Mouse (Mus musculus) embryonic facial prominence, embryonic 14.5 days (tissue): ENCODE data around the gene Rpl7l1. TPM values are rescaled to one million over a fixed set of nuclear protein-coding genes. Genes with fewer than 3 reads are reported as not detected.
A peak's percentile ranks its signal among the peaks of the same experiment; 100 is the strongest.

ENCODE experiments used
- ATAC-seq: fragments of 200-750 bp; cut with Nextera tagmentation; 2 replicates; pipeline ENCODE4 v1.8.0; 2017; ENCODE audit warnings: low read depth, moderate number of reproducible peaks, moderate TSS enrichment
- DNase-seq: peaks from one replicate; pipeline ENCODE4 v3.0.0-alpha.2; 2015; ENCODE audit warnings: low spot score
- H3K27ac ChIP-seq: fragments of 300-500 bp; sonication (generic); replicated peaks from 2 replicates; pipeline ENCODE4 v1.5.1; 2014; ENCODE audit warnings: low read depth, mild to moderate bottlenecking, low read length, moderate library complexity
- H3K27me3 ChIP-seq: fragments of 300-500 bp; sonication (generic); replicated peaks from 2 replicates; pipeline ENCODE4 v1.6.1; 2014; ENCODE audit warnings: low read length; ENCODE audit not compliant: control insufficient read depth, insufficient read depth
- H3K36me3 ChIP-seq: fragments of 300-500 bp; sonication (generic); 2 replicates; pipeline ENCODE4 v1.6.1; 2014; ENCODE audit warnings: low read length, mixed read lengths; ENCODE audit not compliant: control insufficient read depth, insufficient read depth
- H3K4me1 ChIP-seq: fragments of 300-500 bp; sonication (generic); 2 replicates; pipeline ENCODE4 v1.6.1; 2014; ENCODE audit warnings: antibody characterized with exemption, low read length; ENCODE audit not compliant: control insufficient read depth, insufficient read depth
- H3K4me2 ChIP-seq: fragments of 300-500 bp; sonication (generic); 2 replicates; pipeline ENCODE4 v1.6.1; 2014; ENCODE audit warnings: low read depth, mild to moderate bottlenecking, low read length, moderate library complexity, mixed read lengths
- H3K4me3 ChIP-seq: fragments of 300-500 bp; sonication (generic); 2 replicates; pipeline ENCODE4 v1.5.1; 2014; ENCODE audit warnings: low read depth, mild to moderate bottlenecking, low read length
- H3K9ac ChIP-seq: fragments of 300-500 bp; sonication (generic); 2 replicates; pipeline ENCODE4 v1.6.1; 2014; ENCODE audit warnings: low read depth, mild to moderate bottlenecking, low read length, moderate library complexity, mixed read lengths
- H3K9me3 ChIP-seq: fragments of 300-500 bp; sonication (generic); 2 replicates; pipeline ENCODE4 v1.6.1; 2016; ENCODE audit warnings: low read length; ENCODE audit not compliant: control insufficient read depth
- WGBS: fragments of 180-500 bp; shearing (Covaris S2); extraction: QIAGEN DNeasy Blood & Tissue Kit; methylation state at CpG from one replicate; pipeline ENCODE4 v1.1.7; 2014; 5-methylcytosine and 5-hydroxymethylcytosine counted together
- polyA plus RNA-seq: library from polyadenylated mRNA; unstranded; fragments of >200 nt; fragmentation: Nextera tagmentation; extraction: Ambion mirVana; gene quantifications from 2 replicates; pipeline ENCODE4 v1.2.1, GENCODE M21; 2014

Rpl7l1 gene
- polyA plus RNA-seq, 1 experiment from 2014 or later = 126 TPM

GRCm38 (mm10) chr17:46758753-46759152, 23.7 kb downstream of the Rpl7l1 start:
- H3K4me3 ChIP-seq = no peak overlapping the region
- no peaks in the 10 kb centered on the region for H3K4me1 ChIP-seq
- ATAC-seq (no peak), DNase-seq (no peak)
- no peaks in the 10 kb centered on the region for H3K9me3 ChIP-seq
- H3K4me2 ChIP-seq = no peak overlapping the region
- no peak overlapping the region; the same call in 1 of the 2 replicates for H3K9ac ChIP-seq
- no peaks in the 10 kb centered on the region for H3K36me3 ChIP-seq
- no peaks in the 10 kb centered on the region for H3K27me3 ChIP-seq
- no peak overlapping the region for H3K27ac ChIP-seq
- WGBS = 72% methylated on average over 12 of the region's 12 CpGs

- WGBS = under 1% methylated on average over 34 of the region's 58 CpGs
- Histone ChIP-seq H3K4me3 (peak within 1 kb of the TSS; percentile 74), H3K36me3 (no peaks in the 10 kb centered on the region), H3K9me3 (no peaks in the 10 kb centered on the region), H3K27me3 (no peaks in the 10 kb centered on the region), H3K27ac (peak within 1 kb of the TSS; percentile 77), H3K9ac (peak within 1 kb of the TSS; percentile 78), H3K4me1 (peaks cover 9% of the 10 kb centered on the region; the same call in 1 of the 2 replicates), H3K4me2 (peak within 1 kb of the TSS; percentile 80)
- DNase-seq = peak; percentile 100
- ATAC-seq = peak; percentile 99
Measured at GRCm38 (mm10) chr17:46751794-46752556, 30.5 kb downstream of the Rpl7l1 start, which contains the start of gene Cnpy3. Gene Cnpy3 (minus strand): TSS chr17:46752214.

- Histone ChIP-seq H3K9ac (peak overlapping the region; percentile 78), H3K27ac (peak overlapping the region; percentile 77), H3K36me3 (peaks cover 4% of the 10 kb centered on the region; the same call in 1 of the 2 replicates), H3K4me3 (peak overlapping the region; percentile 74), H3K4me1 (peaks cover 9% of the 10 kb centered on the region; the same call in 1 of the 2 replicates), H3K4me2 (peak overlapping the region; percentile 80), H3K9me3 (no peaks in the 10 kb centered on the region), H3K27me3 (no peaks in the 10 kb centered on the region)
- ATAC-seq = peak; percentile 16
- peak; percentile 71 for DNase-seq
- 19% methylated on average over 16 of the region's 16 CpGs for WGBS
Measured at GRCm38 (mm10) chr17:46751056-46751793, 31.2 kb downstream of the Rpl7l1 start.

- Histone ChIP-seq H3K9ac (peak overlapping the region; percentile 78), H3K4me1 (peaks cover 9% of the 10 kb centered on the region; the same call in 1 of the 2 replicates), H3K4me2 (peak overlapping the region; percentile 80), H3K9me3 (no peaks in the 10 kb centered on the region), H3K27me3 (no peaks in the 10 kb centered on the region), H3K27ac (peak overlapping the region; percentile 77; the same call in 1 of the 2 replicates), H3K36me3 (peaks cover 9% of the 10 kb centered on the region; the same call in 1 of the 2 replicates), H3K4me3 (peak overlapping the region; percentile 74)
- ATAC-seq (no peak), DNase-seq (no peak)
- 92% methylated on average over 4 of the region's 4 CpGs for WGBS
Measured at GRCm38 (mm10) chr17:46750580-46750979, 31.9 kb downstream of the Rpl7l1 start.

GRCm38 (mm10) chr17:46749282-46749681, 33.2 kb downstream of the Rpl7l1 start:
- Histone ChIP-seq H3K9ac (no peak overlapping the region), H3K4me1 (peaks cover 9% of the 10 kb centered on the region; the same call in 1 of the 2 replicates), H3K27me3 (no peaks in the 10 kb centered on the region), H3K4me2 (no peak overlapping the region), H3K4me3 (no peak overlapping the region), H3K9me3 (no peaks in the 10 kb centered on the region), H3K36me3 (peaks cover 11% of the 10 kb centered on the region), H3K27ac (no peak overlapping the region)
- ATAC-seq (no peak), DNase-seq (no peak)
- 94% methylated on average over 5 of the region's 5 CpGs for WGBS

- Histone ChIP-seq H3K9me3 (no peaks in the 10 kb centered on the region), H3K4me2 (no peak overlapping the region), H3K4me1 (peaks cover 9% of the 10 kb centered on the region; the same call in 1 of the 2 replicates), H3K27ac (no peak overlapping the region), H3K9ac (no peak overlapping the region), H3K27me3 (no peaks in the 10 kb centered on the region), H3K36me3 (peaks cover 24% of the 10 kb centered on the region), H3K4me3 (no peak overlapping the region)
- WGBS = 96% methylated on average over 2 of the region's 2 CpGs
- no peak for ATAC-seq
- DNase-seq = no peak
Measured at GRCm38 (mm10) chr17:46747806-46748205, 34.7 kb downstream of the Rpl7l1 start.

- Histone ChIP-seq H3K4me3 (no peak overlapping the region), H3K36me3 (peaks cover 30% of the 10 kb centered on the region), H3K27me3 (no peaks in the 10 kb centered on the region), H3K9ac (no peak overlapping the region), H3K9me3 (no peaks in the 10 kb centered on the region), H3K27ac (no peak overlapping the region), H3K4me1 (peaks cover 5% of the 10 kb centered on the region; the same call in 1 of the 2 replicates), H3K4me2 (no peak overlapping the region)
- DNase-seq = no peak
- WGBS = 83% methylated on average over 8 of the region's 8 CpGs
- no peak for ATAC-seq
Measured at GRCm38 (mm10) chr17:46747234-46747633, 35.2 kb downstream of the Rpl7l1 start.

GRCm38 (mm10) chr17:46745506-46745905, 37.0 kb downstream of the Rpl7l1 start:
- no peak overlapping the region for H3K4me3 ChIP-seq
- ATAC-seq (no peak), DNase-seq (no peak)
- WGBS = 90% methylated on average over 2 of the region's 2 CpGs
- H3K36me3 ChIP-seq = peaks cover 31% of the 10 kb centered on the region
- H3K9ac ChIP-seq = no peak overlapping the region
- no peak overlapping the region for H3K27ac ChIP-seq
- H3K4me2 ChIP-seq = no peak overlapping the region
- H3K27me3 ChIP-seq = no peaks in the 10 kb centered on the region
- H3K4me1 ChIP-seq = no peaks in the 10 kb centered on the region
- H3K9me3 ChIP-seq = no peaks in the 10 kb centered on the region
